Mouse (Mus musculus): ENCODE results near the gene Gm17334. TPM values are rescaled to one million over a fixed set of nuclear protein-coding genes. Genes with fewer than 3 reads are reported as not detected.

The Gm17334 gene
- polyA plus RNA-seq, 1 experiment, result 0.91 TPM

DNA sequence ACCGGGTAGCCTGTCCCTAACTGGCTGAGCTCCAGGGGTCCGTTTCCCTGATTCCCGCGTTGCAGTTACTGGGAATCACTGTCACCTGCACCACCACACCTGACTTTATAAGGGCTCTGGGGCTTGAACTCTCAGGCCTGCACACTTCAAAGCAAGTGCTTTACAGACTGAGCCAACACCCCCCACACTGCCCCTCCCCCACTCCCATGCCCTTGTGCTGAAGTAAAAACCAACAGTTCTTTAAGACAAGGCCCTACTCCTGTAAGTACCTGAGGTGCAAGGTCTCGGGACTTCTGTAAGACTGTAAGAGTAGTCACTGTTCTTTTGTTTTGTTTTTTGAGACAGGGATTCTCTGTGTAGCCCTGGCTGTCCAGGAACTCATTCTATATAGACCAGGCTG is 5.5 kb upstream of the Gm17334 start:
- DNase-seq, result no peak
- 83% methylated on average over 5 of the region's 5 CpGs for WGBS
- TF ChIP-seq POLR2A (IDR thresholded peaks at IDR 0.05; ENCODE audit: low read depth, low read length) (no peak), CTCF (conservative IDR thresholded peaks at IDR 0.05; ENCODE audit: insufficient read depth, insufficient read length, low read depth, low read length) (no peak)
- H3K36me3 ChIP-seq (ENCODE audit: control insufficient read depth, insufficient read depth, low read length), result no peaks in the 10 kb centered on the region
- no peak overlapping the region for H3K27ac ChIP-seq (ENCODE audit: insufficient read depth, low read depth, low read length)
- no peaks in the 10 kb centered on the region for H3K27me3 ChIP-seq (replicated peaks; ENCODE audit: control insufficient read depth, insufficient read depth, low read length)
- 0 out of 2 replicates have a peak, but pooled peaks cover 6% of the 10 kb centered on the region for H3K4me1 ChIP-seq (ENCODE audit: control insufficient read depth, insufficient read depth, low read length)
- H3K4me3 ChIP-seq (ENCODE audit: insufficient read depth, low read depth, low read length), result no peak overlapping the region

DNA sequence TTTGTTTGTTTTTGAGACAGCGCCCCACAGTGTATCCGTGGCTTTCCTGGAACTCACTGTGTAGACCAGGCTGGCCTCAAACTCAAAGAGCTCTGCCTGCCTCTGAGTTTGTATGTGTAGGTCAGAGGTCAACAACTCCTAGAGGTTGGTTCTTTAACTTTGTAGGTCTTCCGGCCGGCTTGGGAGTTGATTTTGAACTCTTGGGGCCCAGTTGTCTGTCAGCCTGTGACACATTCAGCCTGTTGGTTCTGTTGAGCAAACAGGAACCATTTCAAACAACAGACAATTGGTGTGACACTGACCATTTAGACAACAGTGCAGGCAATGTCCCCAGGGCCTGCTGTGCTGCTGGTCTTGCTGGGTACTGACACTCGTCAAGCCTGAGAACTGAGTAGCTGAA is 4.7 kb upstream of the Gm17334 start:
- WGBS, result 78% methylated on average over 5 of the region's 5 CpGs
- Histone ChIP-seq H3K4me3 (ENCODE audit: insufficient read depth, low read depth, low read length) (no peak overlapping the region), H3K27ac (ENCODE audit: insufficient read depth, low read depth, low read length) (no peak overlapping the region), H3K36me3 (ENCODE audit: control insufficient read depth, insufficient read depth, low read length) (no peaks in the 10 kb centered on the region), H3K4me1 (ENCODE audit: control insufficient read depth, insufficient read depth, low read length) (0 out of 2 replicates have a peak, but pooled peaks cover 3% of the 10 kb centered on the region), H3K27me3 (replicated peaks; ENCODE audit: control insufficient read depth, insufficient read depth, low read length) (no peaks in the 10 kb centered on the region)
- DNase-seq, result no peak
- TF ChIP-seq CTCF (conservative IDR thresholded peaks at IDR 0.05; ENCODE audit: insufficient read depth, insufficient read length, low read depth, low read length) (no peak), POLR2A (IDR thresholded peaks at IDR 0.05; ENCODE audit: low read depth, low read length) (no peak)

DNA sequence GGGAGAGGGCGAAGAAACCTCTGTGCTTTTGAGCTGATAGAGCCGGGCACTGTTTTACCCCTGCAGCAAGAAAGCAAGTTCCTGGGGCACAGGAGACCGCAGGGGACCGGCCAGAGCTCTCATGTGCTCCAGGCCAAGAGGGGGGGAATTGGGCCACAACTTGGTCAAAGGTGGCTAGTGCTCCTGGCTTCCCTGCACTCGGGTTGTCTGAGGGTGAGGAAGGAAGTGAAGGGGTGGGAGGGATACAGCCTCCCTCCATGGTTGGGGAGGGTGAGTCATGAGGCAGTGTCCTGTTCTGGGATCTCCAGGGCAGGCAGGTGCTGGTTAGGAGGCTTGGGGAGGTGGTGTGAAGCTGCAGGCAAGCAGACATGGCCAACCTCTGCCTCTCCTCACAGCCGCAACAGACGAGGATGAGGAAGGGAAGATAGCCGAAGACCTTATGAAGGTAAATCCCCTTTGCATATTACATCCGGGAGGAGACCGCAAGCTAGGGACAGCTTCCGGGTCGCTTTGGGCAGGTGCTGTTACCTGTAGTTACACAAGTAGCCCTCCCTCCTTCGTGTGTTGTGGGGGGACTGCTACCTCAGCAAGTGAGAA is 1.8 kb upstream of the Gm17334 start:
- WGBS, result 80% methylated on average over 13 of the region's 13 CpGs
- TF ChIP-seq POLR2A (IDR thresholded peaks at IDR 0.05; ENCODE audit: low read depth, low read length) (no peak), CTCF (conservative IDR thresholded peaks at IDR 0.05; ENCODE audit: insufficient read depth, insufficient read length, low read depth, low read length) (no peak)
- H3K4me1 ChIP-seq (ENCODE audit: control insufficient read depth, insufficient read depth, low read length), result no peaks in the 10 kb centered on the region
- H3K27me3 ChIP-seq (replicated peaks; ENCODE audit: control insufficient read depth, insufficient read depth, low read length), result no peaks in the 10 kb centered on the region
- H3K27ac ChIP-seq (ENCODE audit: insufficient read depth, low read depth, low read length), result no peak overlapping the region
- no peaks in the 10 kb centered on the region for H3K36me3 ChIP-seq (ENCODE audit: control insufficient read depth, insufficient read depth, low read length)
- no peak overlapping the region for H3K4me3 ChIP-seq (ENCODE audit: insufficient read depth, low read depth, low read length)
- no peak for DNase-seq

DNA sequence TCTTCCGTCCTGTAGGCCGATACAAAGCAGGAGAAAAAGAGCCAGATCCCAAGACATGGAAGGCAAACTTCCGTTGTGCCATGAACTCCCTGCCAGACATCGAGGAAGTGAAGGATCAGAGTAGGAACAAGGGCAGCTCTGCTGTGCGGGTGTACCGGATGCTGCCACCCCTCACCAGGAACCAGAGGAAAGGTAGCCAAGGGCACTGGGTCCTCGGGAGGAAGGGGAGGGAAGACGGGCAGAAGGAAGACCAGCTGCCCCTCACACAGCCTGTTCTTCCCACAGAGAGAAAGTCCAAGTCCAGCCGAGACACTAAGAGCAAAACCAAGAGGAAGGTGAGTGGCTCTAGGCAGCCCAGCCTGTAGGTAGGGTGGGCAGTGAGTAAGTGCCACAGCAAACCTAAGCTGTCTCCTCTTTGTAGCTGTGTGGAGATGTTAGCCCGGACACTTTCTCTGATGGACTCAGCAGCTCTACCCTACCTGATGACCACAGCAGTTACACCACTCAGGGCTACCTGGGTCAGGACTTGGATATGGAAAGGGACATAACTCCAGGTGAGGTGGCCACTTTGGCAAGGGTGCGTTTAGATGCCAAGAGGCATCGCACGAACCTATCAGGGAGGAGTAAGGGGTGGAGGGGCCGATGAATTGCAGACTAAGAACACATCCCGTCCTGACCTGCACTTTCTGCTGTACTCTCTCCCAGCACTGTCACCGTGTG is 814 bp upstream of the Gm17334 start:
- no peaks in the 10 kb centered on the region for H3K36me3 ChIP-seq (ENCODE audit: control insufficient read depth, insufficient read depth, low read length)
- H3K27ac ChIP-seq (ENCODE audit: insufficient read depth, low read depth, low read length), result no peak overlapping the region
- DNase-seq, result no peak
- no peak for TF ChIP-seq CTCF (conservative IDR thresholded peaks at IDR 0.05; ENCODE audit: insufficient read depth, insufficient read length, low read depth, low read length)
- TF ChIP-seq POLR2A (IDR thresholded peaks at IDR 0.05; ENCODE audit: low read depth, low read length), result no peak
- 83% methylated on average over 16 of the region's 16 CpGs for WGBS
- no peak overlapping the region for H3K4me3 ChIP-seq (ENCODE audit: insufficient read depth, low read depth, low read length)
- H3K27me3 ChIP-seq (replicated peaks; ENCODE audit: control insufficient read depth, insufficient read depth, low read length), result no peaks in the 10 kb centered on the region
- H3K4me1 ChIP-seq (ENCODE audit: control insufficient read depth, insufficient read depth, low read length), result no peaks in the 10 kb centered on the region

DNA sequence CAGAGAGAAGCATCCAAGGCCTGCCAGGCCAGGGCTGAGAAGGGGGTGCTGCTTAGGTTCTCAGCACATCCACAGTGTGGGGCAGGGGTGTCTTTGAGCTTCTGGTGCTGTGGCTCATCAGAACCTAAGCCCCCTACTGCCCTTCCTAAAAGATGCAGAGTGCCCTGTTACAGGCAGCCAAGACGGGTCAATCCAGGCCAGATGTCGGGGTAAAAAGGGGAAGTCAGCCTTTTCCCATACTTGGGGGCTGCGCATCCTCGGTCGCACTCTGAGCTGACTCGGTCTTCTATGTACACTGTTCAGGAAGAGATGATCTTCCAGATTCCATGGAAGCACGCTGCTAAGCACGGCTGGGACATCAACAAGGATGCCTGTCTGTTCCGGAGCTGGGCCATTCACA is 451 bp downstream of the Gm17334 start:
- Histone ChIP-seq H3K4me3 (ENCODE audit: insufficient read depth, low read depth, low read length) (peak overlapping the region; percentile 23; the same call in 1 of the 2 replicates), H3K4me1 (ENCODE audit: control insufficient read depth, insufficient read depth, low read length) (no peaks in the 10 kb centered on the region), H3K27me3 (replicated peaks; ENCODE audit: control insufficient read depth, insufficient read depth, low read length) (no peaks in the 10 kb centered on the region), H3K36me3 (ENCODE audit: control insufficient read depth, insufficient read depth, low read length) (no peaks in the 10 kb centered on the region), H3K27ac (ENCODE audit: insufficient read depth, low read depth, low read length) (no peak overlapping the region)
- DNase-seq, result no peak
- WGBS, result 80% methylated on average over 9 of the region's 9 CpGs
- TF ChIP-seq POLR2A (IDR thresholded peaks at IDR 0.05; ENCODE audit: low read depth, low read length) (no peak), CTCF (conservative IDR thresholded peaks at IDR 0.05; ENCODE audit: insufficient read depth, insufficient read length, low read depth, low read length) (no peak)

DNA sequence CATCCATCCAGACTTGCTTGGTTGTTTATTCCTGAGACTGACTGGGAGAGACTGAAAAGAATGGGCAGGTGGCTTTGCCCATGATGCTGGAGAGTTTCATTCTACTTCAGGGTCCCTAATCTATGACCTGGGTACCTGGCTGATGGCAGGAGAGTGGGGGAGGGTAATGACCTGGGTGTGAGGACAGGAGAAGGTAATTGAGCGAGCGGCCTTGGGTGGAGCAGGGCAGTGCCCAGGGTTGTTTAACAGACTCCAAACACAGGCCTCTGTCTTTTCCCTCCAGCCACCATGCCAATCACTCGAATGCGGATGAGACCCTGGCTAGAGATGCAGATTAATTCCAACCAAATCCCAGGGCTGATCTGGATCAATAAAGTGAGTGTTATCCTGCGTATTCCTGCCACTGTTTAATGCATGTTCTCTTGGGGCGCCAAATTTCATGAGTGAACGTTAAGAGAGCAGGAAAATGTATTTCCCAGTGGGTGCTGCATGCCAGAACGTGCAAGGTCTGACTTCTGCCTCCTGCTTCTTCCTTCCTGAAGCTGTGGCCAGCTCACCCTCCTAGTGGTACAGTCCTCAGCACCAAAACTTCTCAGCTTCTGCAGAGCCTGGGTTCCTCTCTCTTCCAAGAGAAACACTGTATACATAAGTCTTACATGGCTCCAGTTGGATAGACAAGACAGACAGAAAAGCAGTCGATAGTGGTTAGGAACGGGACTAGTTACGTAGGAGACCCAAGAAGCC is 1.8 kb downstream of the Gm17334 start:
- no peak for DNase-seq
- TF ChIP-seq POLR2A (IDR thresholded peaks at IDR 0.05; ENCODE audit: low read depth, low read length) (no peak), CTCF (conservative IDR thresholded peaks at IDR 0.05; ENCODE audit: insufficient read depth, insufficient read length, low read depth, low read length) (no peak)
- Histone ChIP-seq H3K4me3 (ENCODE audit: insufficient read depth, low read depth, low read length) (peak overlapping the region; percentile 77), H3K27ac (ENCODE audit: insufficient read depth, low read depth, low read length) (no peak overlapping the region; the same call in 1 of the 2 replicates), H3K27me3 (replicated peaks; ENCODE audit: control insufficient read depth, insufficient read depth, low read length) (no peaks in the 10 kb centered on the region), H3K4me1 (ENCODE audit: control insufficient read depth, insufficient read depth, low read length) (no peaks in the 10 kb centered on the region), H3K36me3 (ENCODE audit: control insufficient read depth, insufficient read depth, low read length) (no peaks in the 10 kb centered on the region)
- WGBS, result 64% methylated on average over 11 of the region's 11 CpGs

Data from kidney, adult 2 months (tissue).